Mouse (Mus musculus): ENCODE measurements around the gene 2900011O08Rik.

DNA sequence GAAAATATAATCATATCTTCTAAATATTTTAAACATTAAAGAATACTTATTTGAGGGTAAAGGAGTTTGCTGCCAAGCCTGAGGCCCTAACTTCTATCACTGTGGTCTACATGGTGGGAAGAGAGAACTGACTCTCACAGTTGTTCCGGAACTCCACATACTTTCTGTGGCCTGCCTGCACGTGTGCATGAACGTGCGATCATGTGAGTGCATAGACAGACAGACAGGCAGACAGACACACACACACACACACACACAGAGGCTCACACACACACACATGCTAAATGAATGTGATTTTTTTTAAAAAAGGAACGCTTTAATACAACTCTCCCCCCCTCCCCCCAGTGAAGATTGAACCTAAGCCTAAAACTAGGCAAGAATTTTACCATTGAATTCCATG lies 41.7 kb upstream of the 2900011O08Rik start:
- TF ChIP-seq CTCF (IDR thresholded peaks at IDR 0.05; ENCODE audit: extremely low read depth, insufficient read depth, insufficient read length, insufficient replicate concordance) (no peak), POLR2A (IDR thresholded peaks at IDR 0.05; ENCODE audit: low read depth, low read length) (no peak)

Measured in spleen, adult 2 months (tissue).